Mouse (Mus musculus) bone marrow macrophage, adult 2 months (primary cell): ENCODE results near the gene Camk2d. TPM values are rescaled to one million over a fixed set of nuclear protein-coding genes. Genes with fewer than 3 reads are reported as not detected.
A peak's percentile ranks its signal among the peaks of the same experiment; 100 is the strongest.

Experiments
- H3K27ac ChIP-seq: 2 replicates; pipeline ENCODE4 v1.5.1; 2012; ENCODE audit warnings: low read depth, low read length; ENCODE audit not compliant: insufficient read depth
- H3K4me1 ChIP-seq: 2 replicates; pipeline ENCODE4 v1.6.1; 2012; ENCODE audit warnings: low read length; ENCODE audit not compliant: control insufficient read depth, insufficient read depth
- H3K4me3 ChIP-seq: 2 replicates; pipeline ENCODE4 v1.5.1; 2012; ENCODE audit warnings: mild to moderate bottlenecking, low read length, moderate library complexity; ENCODE audit not compliant: insufficient read depth
- CTCF ChIP-seq: IDR thresholded peaks from 2 replicates; pipeline ENCODE4 v1.5.1; 2012; ENCODE audit warnings: low read depth, mild to moderate bottlenecking, low read length, moderate library complexity
- POLR2A ChIP-seq: IDR thresholded peaks from 2 replicates; pipeline ENCODE4 v1.6.1; 2012; ENCODE audit warnings: mild to moderate bottlenecking, low read depth, low read length, borderline replicate concordance
- polyA plus RNA-seq: library from polyadenylated mRNA; stranded (reverse); fragments of >200 nt; gene quantifications from 2 replicates; pipeline ENCODE4 v1.2.4, GENCODE M21; 2012; ENCODE audit not compliant: missing spikeins, insufficient read depth, insufficient read length

Camk2d gene
- polyA plus RNA-seq, 1 experiment: 59.0 TPM

- no peak for TF ChIP-seq CTCF
- no peak for TF ChIP-seq POLR2A
- Histone ChIP-seq H3K27ac (peak overlapping the region; percentile 22), H3K4me3 (no peak overlapping the region), H3K4me1 (peaks cover 38% of the 10 kb centered on the region)
Measured at GRCm38 (mm10) chr3:126660575-126660974, 64.5 kb downstream of the Camk2d start.

GRCm38 (mm10) chr3:126660986-126661385, 64.9 kb downstream of the Camk2d start:
- H3K27ac ChIP-seq: peak overlapping the region; percentile 54

GRCm38 (mm10) chr3:126661920-126662319, 65.8 kb downstream of the Camk2d start:
- no peak overlapping the region for H3K4me3 ChIP-seq
- H3K27ac ChIP-seq: no peak overlapping the region
- TF ChIP-seq POLR2A (no peak), CTCF (no peak)
- peaks cover 36% of the 10 kb centered on the region for H3K4me1 ChIP-seq

More at GRCm38 (mm10) chr3:126660986-126661385, 64.9 kb downstream of the Camk2d start:
- H3K4me3 ChIP-seq: no peak overlapping the region
- TF ChIP-seq CTCF (no peak), POLR2A (no peak)
- peaks cover 36% of the 10 kb centered on the region for H3K4me1 ChIP-seq

GRCm38 (mm10) chr3:126663436-126663835, 67.3 kb downstream of the Camk2d start:
- H3K4me1 ChIP-seq: peaks cover 44% of the 10 kb centered on the region
- H3K27ac ChIP-seq: no peak overlapping the region
- no peak overlapping the region for H3K4me3 ChIP-seq
- no peak for TF ChIP-seq POLR2A
- no peak for TF ChIP-seq CTCF

GRCm38 (mm10) chr3:126665866-126666265, 69.8 kb downstream of the Camk2d start:
- H3K4me1 ChIP-seq: peaks cover 27% of the 10 kb centered on the region
- H3K27ac ChIP-seq: no peak overlapping the region
- TF ChIP-seq POLR2A (no peak), CTCF (no peak)
- H3K4me3 ChIP-seq: no peak overlapping the region

- no peak overlapping the region for H3K4me3 ChIP-seq
- no peak overlapping the region for H3K27ac ChIP-seq
- TF ChIP-seq POLR2A (no peak), CTCF (no peak)
- H3K4me1 ChIP-seq: peaks cover 23% of the 10 kb centered on the region
Measured at GRCm38 (mm10) chr3:126667019-126667418, 70.9 kb downstream of the Camk2d start.

GRCm38 (mm10) chr3:126667451-126667850, 71.3 kb downstream of the Camk2d start:
- Histone ChIP-seq H3K4me1 (peaks cover 27% of the 10 kb centered on the region), H3K27ac (no peak overlapping the region), H3K4me3 (no peak overlapping the region)
- TF ChIP-seq CTCF (no peak), POLR2A (no peak)

GRCm38 (mm10) chr3:126668123-126668522, 72.0 kb downstream of the Camk2d start:
- no peak for TF ChIP-seq CTCF
- no peak for TF ChIP-seq POLR2A
- H3K4me3 ChIP-seq: no peak overlapping the region
- peaks cover 30% of the 10 kb centered on the region for H3K4me1 ChIP-seq
- no peak overlapping the region for H3K27ac ChIP-seq

GRCm38 (mm10) chr3:126668692-126669091, 72.6 kb downstream of the Camk2d start:
- no peak overlapping the region for H3K4me3 ChIP-seq
- TF ChIP-seq CTCF (no peak), POLR2A (no peak)
- H3K4me1 ChIP-seq: peaks cover 30% of the 10 kb centered on the region
- no peak overlapping the region for H3K27ac ChIP-seq

- TF ChIP-seq CTCF (no peak), POLR2A (no peak)
- H3K27ac ChIP-seq: no peak overlapping the region
- no peak overlapping the region for H3K4me3 ChIP-seq
- peaks cover 29% of the 10 kb centered on the region for H3K4me1 ChIP-seq
Measured at GRCm38 (mm10) chr3:126670413-126670812, 74.3 kb downstream of the Camk2d start.

GRCm38 (mm10) chr3:126671292-126671691, 75.2 kb downstream of the Camk2d start:
- TF ChIP-seq POLR2A (no peak), CTCF (no peak)
- peaks cover 29% of the 10 kb centered on the region for H3K4me1 ChIP-seq

More at GRCm38 (mm10) chr3:126671292-126671691, 75.2 kb downstream of the Camk2d start:
- Histone ChIP-seq H3K4me3 (no peak overlapping the region), H3K27ac (no peak overlapping the region)
